Comparison of ENCODE assay signal across 10 mouse cellular contexts in genomic region chr12:40471649-40472399, GRCm38 (mm10). TPM values are rescaled to one million over a fixed set of nuclear protein-coding genes. Genes with fewer than 3 reads are reported as not detected.
DNase-seq lines count a peak whose midpoint lies in the region; ATAC-seq lines count a peak whose summit lies in the region.
"Had no signal": no experiment of that assay in that cellular context is flagged by ENCODE, and none has a peak within 500 bp of the region (broad histone marks: within the 10 kb centered on the region; RNA-seq: fewer than 3 reads in every experiment).

No protein-coding gene starts in this region.

- H3K9ac ChIP-seq in kidney, embryonic 16.5 days (replicated peaks; ENCODE audit: low read length) = no peak overlapping the region

- peaks cover 16% of the 10 kb centered on the region for H3K4me1 ChIP-seq in kidney, embryonic 16.5 days (ENCODE audit: insufficient read depth, low read length)

- no peaks in the 10 kb centered on the region for H3K36me3 ChIP-seq in kidney, embryonic 16.5 days (ENCODE audit: insufficient read depth, low read length)

- ATAC-seq in kidney, embryonic 16.5 days (ENCODE audit: low FRiP score, low TSS enrichment) = no peak

- peak overlapping the region; percentile 19; the same call in 1 of the 2 replicates for H3K4me3 ChIP-seq in kidney, embryonic 16.5 days (ENCODE audit: low read length)
- H3K4me3 ChIP-seq: erythroblast, embryonic 14.5 days had no signal

- peak overlapping the region; percentile 42 for H3K4me2 ChIP-seq in kidney, embryonic 16.5 days (replicated peaks; ENCODE audit: low read depth, low read length)

- 52% methylated on average over 11 of the region's 11 CpGs for WGBS in kidney, embryonic 16.5 days

- H3K9me3 ChIP-seq in kidney, embryonic 16.5 days (ENCODE audit: low read length) = no peaks in the 10 kb centered on the region

- DNase-seq in kidney, adult 8-10 months = no peak
- peak; percentile 56 for DNase-seq in forelimb bud, embryonic 11.5 days (ENCODE audit: low read depth, low spot score)
- DNase-seq in hindlimb bud, embryonic 11.5 days (ENCODE audit: extremely low spot score, low read depth, low spot score) = peak; percentile 52
- DNase-seq in lung, postnatal 10 days = peak; percentile 39
- DNase-seq in layer of hippocampus, adult 11-12 months (ENCODE audit: low spot score) = no peak
- DNase-seq in urinary bladder, postnatal 10 days (ENCODE audit: low spot score) = no peak
- DNase-seq in urinary bladder, adult 2 months (ENCODE audit: low spot score) = no peak
- DNase-seq: spleen, adult 18-20 months had no signal

- H3K27me3 ChIP-seq in kidney, embryonic 16.5 days (ENCODE audit: insufficient read depth, low read length) = no peaks in the 10 kb centered on the region

- no peak overlapping the region for H3K27ac ChIP-seq in kidney, embryonic 16.5 days (ENCODE audit: low read length)

RNA-seq across cellular contexts. Expression of gene Dock4, which starts 26.1 kb away (rescaled TPM):
- polyA plus RNA-seq in kidney, embryonic 16.5 days (2015; fragmentation: Nextera tagmentation; extraction: Ambion mirVana) = 13.3 and 18.4 TPM in 2 replicates
- 4.1 and 5.1 TPM in 2 replicates for polyA plus RNA-seq in urinary bladder, adult 2 months (2012; rRNA removed)

RNA-seq across cellular contexts. Expression of gene Zfp277, which starts 26.1 kb away (rescaled TPM):
- 42.4 and 42.8 TPM in 2 replicates for polyA plus RNA-seq in kidney, embryonic 16.5 days (2015; fragmentation: Nextera tagmentation; extraction: Ambion mirVana)
- 19.3 and 22.1 TPM in 2 replicates for polyA plus RNA-seq in urinary bladder, adult 2 months (2012; rRNA removed)

Comparison
In these comparisons a context has a peak if more than half of its experiments do, and no peak if none do; other contexts are left out.
1. DNase-seq: peak in forelimb bud, embryonic 11.5 days (single experiment), hindlimb bud, embryonic 11.5 days (single experiment) and lung, postnatal 10 days (single experiment); none in kidney, adult 8-10 months (0 of 2), layer of hippocampus, adult 11-12 months (single experiment), urinary bladder, postnatal 10 days (single experiment) and urinary bladder, adult 2 months (single experiment).